Mouse (Mus musculus): Measurements from ENCODE around the gene Pipox.

DNA sequence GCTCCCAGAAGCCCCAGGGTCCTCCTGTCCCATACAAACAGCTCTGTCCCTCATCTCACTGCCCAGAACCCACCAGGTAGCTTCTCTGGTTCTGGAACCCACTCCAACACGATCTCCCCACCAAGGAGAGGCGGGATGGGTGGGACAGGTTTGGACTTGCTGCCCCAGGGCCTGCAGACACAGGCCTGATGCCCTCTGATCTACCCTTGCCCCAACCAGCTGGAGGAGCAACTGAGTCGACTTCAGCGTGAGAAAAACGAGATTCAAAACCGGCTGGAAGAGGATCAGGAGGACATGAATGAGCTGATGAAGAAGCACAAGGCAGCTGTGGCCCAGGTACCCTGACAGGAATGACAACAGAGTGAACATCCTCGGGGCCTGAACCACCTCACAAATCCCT, 44.7 kb downstream of the Pipox start:
- TF ChIP-seq CTCF (conservative IDR thresholded peaks at IDR 0.05; ENCODE audit: insufficient read depth, insufficient read length, low read depth, low read length) (no peak), POLR2A (IDR thresholded peaks at IDR 0.05; ENCODE audit: low read depth, low read length) (no peak)

Data from kidney, adult 2 months (tissue).